In the genomic region with DNA sequence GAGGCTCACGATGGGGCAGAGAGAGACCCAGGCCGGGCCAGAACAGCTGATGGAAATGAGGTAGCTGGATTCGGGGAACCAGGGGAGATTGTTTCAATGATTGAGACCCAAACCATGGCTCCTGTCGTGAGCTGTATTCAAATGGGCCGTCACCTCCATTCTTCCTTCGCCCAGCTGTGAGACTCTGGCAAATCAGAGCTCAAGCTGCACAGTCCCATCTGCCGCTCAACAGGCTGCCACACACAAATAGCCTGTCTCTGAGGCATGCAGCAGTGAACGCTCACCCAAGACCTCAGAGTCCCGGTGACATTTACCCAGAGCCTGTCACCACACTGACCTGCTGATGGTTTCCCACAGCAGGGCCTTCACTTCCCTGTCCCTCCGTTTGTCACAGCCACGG, we compare ENCODE assay signal across 19 mouse cellular contexts.
DNase-seq lines count a peak whose midpoint lies in the region; ATAC-seq lines count a peak whose summit lies in the region.
"Had no signal": no experiment of that assay in that cellular context is flagged by ENCODE, and none has a peak within 500 bp of the region (broad histone marks: within the 10 kb centered on the region; RNA-seq: fewer than 3 reads in every experiment).

No protein-coding gene starts in this region.

- H3K27me3 ChIP-seq in hindbrain, embryonic 10.5 days (ENCODE audit: insufficient read depth, poor library complexity, severe bottlenecking): peaks cover 34% of the 10 kb centered on the region
- peaks cover 47% of the 10 kb centered on the region for H3K27me3 ChIP-seq in midbrain, embryonic 10.5 days (ENCODE audit: low read depth, poor library complexity, severe bottlenecking)

- intact Hi-C loops in heart, postnatal 14 days (cut with DNase I): no loop called here

- no peaks in the 10 kb centered on the region for H3K9me3 ChIP-seq in hindbrain, embryonic 10.5 days
- H3K9me3 ChIP-seq in midbrain, embryonic 10.5 days (replicated peaks): no peaks in the 10 kb centered on the region
- H3K9me3 ChIP-seq: liver, embryonic 12.5 days had no signal

- 41% methylated on average over 11 of the region's 11 CpGs for WGBS in hindbrain, embryonic 10.5 days
- WGBS in midbrain, embryonic 10.5 days: 61% methylated on average over 11 of the region's 11 CpGs

- ATAC-seq in frontal cortex, adult (ENCODE audit: low TSS enrichment): peak; percentile 58
- ATAC-seq: liver, embryonic 12.5 days had no signal

- no peak for DNase-seq in frontal cortex, postnatal 10 days (ENCODE audit: low spot score in 2 of 2)
- DNase-seq in hindbrain, embryonic 10.5 days (ENCODE audit: low spot score): no peak
- DNase-seq in midbrain, embryonic 10.5 days (ENCODE audit: low spot score): no peak
- DNase-seq in retina, embryonic 14.5 days (ENCODE audit: low spot score): peak; percentile 50
- no peak for DNase-seq in heart, postnatal 14 days
- DNase-seq in layer of hippocampus, adult 9-11 months: no peak
- DNase-seq in neural tube, embryonic 10.5 days (ENCODE audit: extremely low spot score, low spot score): no peak
- DNase-seq: adrenal gland, postnatal 10 days; cerebellum, adult 18-20 months; kidney, adult 9 months; kidney, postnatal 4 days; layer of hippocampus, postnatal 36 days; lung, embryonic 14.5 days; right cerebral cortex, adult 18-20 months; spleen, adult 18-20 months had no signal

- H3K4me1 ChIP-seq in hindbrain, embryonic 10.5 days (replicated peaks): peaks cover 40% of the 10 kb centered on the region
- peaks cover 39% of the 10 kb centered on the region for H3K4me1 ChIP-seq in midbrain, embryonic 10.5 days
- H3K4me1 ChIP-seq: liver, embryonic 12.5 days had no signal

- H3K27ac ChIP-seq in hindbrain, embryonic 10.5 days: peak overlapping the region; percentile 17
- 0 out of 2 replicates have a peak overlapping the region, but pooled peaks have one; percentile 14 for H3K27ac ChIP-seq in midbrain, embryonic 10.5 days (replicated peaks)
- H3K27ac ChIP-seq: liver, embryonic 12.5 days; macrophage had no signal

- no peak overlapping the region for H3K4me3 ChIP-seq in hindbrain, embryonic 10.5 days
- H3K4me3 ChIP-seq in midbrain, embryonic 10.5 days: no peak overlapping the region
- H3K4me3 ChIP-seq: erythroblast, embryonic 14.5 days; liver, embryonic 12.5 days had no signal

- no peaks in the 10 kb centered on the region for H3K36me3 ChIP-seq in hindbrain, embryonic 10.5 days
- H3K36me3 ChIP-seq in midbrain, embryonic 10.5 days: no peaks in the 10 kb centered on the region
- H3K36me3 ChIP-seq: liver, embryonic 12.5 days had no signal
